Mouse (Mus musculus): ENCODE measurements around the gene Trub2.

Gene Trub2

DNA sequence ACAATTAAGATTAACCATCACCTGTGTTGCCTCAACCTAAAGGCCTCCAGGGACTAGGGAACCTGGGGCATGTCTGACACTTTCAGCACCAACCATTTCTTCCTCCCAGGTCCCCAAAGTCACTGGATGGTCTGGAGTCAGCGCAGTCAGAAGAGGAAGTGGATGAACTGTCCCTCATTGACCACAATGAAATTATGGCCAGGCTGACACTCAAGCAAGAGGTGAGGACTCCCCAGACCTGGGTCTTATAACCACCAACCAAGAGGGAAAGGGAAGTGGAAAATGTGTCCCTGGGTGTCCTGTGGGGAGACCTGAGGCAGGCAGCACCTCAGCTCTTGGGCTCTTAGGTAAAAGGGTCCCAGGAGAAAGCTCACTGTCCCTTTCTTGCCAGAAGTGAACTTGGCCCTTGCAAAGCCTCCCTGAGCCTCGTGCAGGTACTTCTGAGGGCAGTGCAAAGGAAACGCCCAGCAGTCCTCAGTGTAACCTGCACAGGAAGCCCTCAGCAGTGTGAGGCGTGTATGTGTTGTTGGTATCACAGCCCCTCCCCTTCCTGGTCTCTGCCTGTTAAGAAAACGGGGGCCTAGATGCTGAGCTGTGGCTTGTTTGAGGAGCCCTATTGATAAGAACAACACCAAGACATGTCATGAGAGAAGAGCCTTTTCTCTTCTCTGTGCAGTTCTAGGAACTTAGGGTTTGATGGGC, 63.5 kb downstream of the Trub2 start:
- DNase-seq (ENCODE audit: low spot score in 2 of 2): peak; percentile 64 to 78

DNA sequence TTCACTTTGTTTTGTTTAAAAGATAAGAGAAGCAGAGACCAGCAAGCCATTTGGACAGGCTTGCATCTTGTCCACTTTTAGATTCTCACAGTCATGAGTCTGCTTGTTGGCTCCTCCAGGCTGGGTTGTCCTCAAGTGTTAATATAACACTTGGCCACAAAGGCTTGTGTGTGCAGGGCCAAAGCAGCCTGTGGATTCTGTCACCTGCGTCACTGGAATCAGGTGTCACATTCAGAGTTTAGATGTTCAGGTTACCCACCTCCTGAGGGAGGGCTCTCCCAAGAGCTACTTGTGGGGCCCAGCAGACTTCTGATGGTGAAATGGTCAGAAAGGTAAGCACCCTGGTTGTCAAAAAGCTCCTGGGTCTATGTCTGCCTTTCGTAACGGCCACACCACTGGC, 65.2 kb downstream of the Trub2 start:
- DNase-seq (ENCODE audit: low spot score in 2 of 2): no peak

DNA sequence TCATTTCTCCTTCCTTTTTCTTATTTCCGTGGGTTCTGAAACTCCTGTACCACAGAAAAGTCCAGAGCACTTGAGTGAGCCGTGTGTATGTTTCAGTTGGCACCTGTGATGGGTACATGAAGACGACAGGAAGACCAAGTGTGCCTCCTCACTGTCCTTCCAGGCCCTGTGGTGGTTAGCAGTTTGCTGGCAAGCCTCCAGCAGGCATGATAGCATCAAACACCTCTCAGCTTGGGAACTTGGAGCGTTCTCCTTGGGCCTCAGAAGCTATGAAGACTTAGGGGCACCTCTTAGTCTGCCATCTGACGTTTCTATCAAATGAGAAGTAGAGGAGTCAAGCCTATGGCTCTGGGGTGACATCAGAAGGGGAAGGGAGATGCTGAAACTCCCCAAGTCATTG, 69.7 kb downstream of the Trub2 start:
- peak; percentile 33 to 42 for DNase-seq (ENCODE audit: low spot score in 2 of 2)

DNA sequence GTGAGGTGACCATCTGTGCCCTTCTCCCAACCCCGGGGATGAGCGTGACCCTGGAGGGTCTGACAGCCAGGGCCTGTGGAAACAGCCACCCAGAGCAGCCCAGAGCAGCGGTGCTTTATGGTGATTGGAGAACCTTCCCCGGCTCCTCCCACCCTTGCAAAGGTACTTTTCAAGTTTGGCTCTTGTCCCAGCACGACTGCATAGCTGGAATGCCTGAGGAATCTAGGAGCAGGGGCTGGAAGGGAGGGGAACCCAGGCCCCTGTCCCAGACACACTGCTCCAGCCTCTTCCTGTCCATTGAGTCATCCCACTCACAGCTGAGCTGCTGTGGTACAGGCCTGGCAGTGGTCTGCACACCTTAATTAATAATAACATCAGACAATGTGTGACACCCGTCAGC, 71.6 kb downstream of the Trub2 start:
- DNase-seq (ENCODE audit: low spot score in 2 of 2): no peak

DNA sequence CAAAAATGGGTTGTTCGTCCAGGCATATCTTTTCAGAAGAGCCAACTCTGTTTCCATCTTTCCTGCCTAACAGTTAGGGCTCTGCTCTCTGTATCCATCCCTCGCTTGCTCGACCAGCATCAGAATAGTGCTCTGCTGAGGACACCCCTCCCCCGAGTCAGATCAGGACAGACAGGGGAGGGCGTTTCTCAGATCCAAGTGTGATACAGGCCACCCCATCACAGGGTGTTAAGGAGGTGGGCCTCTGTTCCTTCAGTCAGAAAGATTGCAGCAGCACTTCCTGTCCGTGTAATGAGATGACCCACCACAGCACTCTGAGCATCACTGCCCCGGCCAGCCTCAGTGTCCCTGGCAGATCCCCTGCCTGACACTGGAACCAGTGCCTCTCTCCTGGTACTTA, 72.2 kb downstream of the Trub2 start:
- DNase-seq (ENCODE audit: low spot score in 2 of 2): no peak

DNA sequence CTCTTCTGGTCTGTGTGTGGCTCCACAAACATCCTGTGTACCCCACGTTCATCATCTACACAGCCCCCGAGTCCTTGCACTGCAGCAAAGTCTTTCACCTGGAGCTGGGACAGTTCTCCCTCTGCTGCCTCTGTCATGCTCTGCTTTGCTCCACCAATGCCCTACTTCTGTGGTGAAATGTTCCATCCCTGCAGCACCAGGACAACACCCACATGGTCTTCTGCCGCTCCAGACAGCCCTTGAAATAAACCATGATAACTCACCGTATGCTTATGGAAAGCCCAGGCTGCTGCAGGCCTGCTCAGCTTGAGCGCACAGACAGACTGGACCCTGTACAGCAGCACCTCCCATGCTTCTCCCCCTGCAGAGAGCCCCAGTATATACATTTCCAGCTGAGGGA, 74.2 kb downstream of the Trub2 start:
- DNase-seq (ENCODE audit: low spot score in 2 of 2): no peak

DNA sequence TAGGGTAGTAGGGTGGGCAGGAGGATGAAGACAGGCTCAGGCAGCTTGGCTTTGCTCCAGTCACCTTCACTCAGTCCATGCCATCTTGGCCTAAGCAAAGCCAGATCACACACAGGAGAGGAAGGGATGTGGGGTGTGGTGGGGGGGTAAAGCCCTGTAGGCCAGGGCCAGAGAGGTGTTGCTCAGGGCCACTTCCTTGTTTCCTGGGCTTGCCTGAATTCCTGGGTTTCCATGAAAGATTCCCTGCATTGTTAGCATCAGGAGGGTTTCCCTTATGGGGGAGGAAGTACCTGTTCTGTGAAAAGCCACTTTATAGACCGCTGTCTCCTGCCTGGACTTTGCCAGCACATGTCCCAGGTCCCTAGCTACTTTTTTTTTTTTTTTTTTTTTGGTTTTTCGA, 74.8 kb downstream of the Trub2 start:
- DNase-seq (ENCODE audit: low spot score in 2 of 2): no peak

DNA sequence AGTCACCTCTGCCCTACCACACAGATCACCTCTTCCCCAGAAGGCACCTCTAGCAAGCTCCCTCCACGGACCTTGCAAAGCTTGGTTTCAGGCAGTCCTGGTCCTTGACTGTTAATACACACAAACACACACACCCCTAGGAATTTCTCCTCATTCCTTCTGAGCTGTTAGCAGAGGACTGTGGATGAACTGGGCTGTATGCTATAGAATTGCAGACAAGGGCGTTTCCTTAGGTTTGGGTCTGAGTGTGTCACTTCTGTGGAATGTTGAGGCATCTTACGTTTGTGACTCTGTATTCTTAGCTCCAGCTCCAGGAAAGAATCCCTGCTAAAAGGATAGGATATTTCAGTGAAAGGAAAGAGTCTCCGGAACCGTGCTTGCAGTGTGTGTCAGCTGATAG, 76.4 kb downstream of the Trub2 start:
- DNase-seq (ENCODE audit: low spot score in 2 of 2): no peak

Measured in natural killer cell, adult 2 months (primary cell).